Mouse (Mus musculus) 3134 (cell line): ENCODE measurements at regions not wholly inside any gene's neighbourhood (a gene's known extent, or its start where the extent isn't known, plus 50 kb on each side); places are given as distances from the start of the nearest gene placed in this dataset.

ENCODE experiments used
- DNase-seq: peaks from one replicate; pipeline ENCODE4 v3.0.0-alpha.2; 2011; ENCODE audit warnings: low spot score; ENCODE audit not compliant: insufficient read length; ENCODE audit errors: extremely low read depth

DNA sequence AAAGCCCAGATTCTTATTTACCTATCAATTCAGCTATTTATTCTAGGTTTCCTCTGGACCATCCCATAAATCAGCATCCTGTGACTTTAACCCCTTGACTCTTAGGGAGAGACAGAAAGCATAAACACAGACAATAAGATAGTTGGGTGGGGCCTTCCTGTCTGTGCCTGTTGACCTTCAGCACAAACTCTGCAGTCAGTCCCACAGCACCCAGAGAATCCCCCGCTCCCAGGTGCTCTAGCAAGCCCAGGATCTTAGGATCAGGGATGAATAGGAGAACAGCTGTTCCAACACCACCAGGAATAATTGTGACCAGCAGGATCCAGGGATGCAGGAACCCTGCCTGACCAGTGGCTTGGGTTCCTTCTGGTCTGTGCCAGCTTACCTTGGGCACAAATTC is 107.8 kb downstream of the Basp1 start:
- no peak for DNase-seq

DNA sequence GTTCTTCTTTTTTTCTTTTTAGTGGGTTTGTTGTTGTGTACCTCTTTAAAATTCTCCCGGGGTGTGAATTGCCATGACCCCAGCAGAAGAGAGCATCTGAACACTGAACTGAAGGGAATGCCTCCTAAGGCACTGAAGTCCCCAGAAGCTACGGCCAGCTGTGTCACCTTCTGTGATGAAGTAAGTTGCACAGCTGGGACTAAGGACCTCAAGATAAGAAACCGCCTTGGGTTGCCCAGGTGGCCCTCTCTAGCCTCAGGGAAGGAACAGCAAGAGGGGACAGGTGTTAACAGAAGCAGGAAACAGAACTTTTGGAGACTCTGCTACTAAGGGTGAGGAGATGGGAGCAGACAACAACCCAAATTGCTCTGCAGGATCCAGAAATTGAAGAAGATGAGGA is 110.2 kb downstream of the Basp1 start:
- no peak for DNase-seq

DNA sequence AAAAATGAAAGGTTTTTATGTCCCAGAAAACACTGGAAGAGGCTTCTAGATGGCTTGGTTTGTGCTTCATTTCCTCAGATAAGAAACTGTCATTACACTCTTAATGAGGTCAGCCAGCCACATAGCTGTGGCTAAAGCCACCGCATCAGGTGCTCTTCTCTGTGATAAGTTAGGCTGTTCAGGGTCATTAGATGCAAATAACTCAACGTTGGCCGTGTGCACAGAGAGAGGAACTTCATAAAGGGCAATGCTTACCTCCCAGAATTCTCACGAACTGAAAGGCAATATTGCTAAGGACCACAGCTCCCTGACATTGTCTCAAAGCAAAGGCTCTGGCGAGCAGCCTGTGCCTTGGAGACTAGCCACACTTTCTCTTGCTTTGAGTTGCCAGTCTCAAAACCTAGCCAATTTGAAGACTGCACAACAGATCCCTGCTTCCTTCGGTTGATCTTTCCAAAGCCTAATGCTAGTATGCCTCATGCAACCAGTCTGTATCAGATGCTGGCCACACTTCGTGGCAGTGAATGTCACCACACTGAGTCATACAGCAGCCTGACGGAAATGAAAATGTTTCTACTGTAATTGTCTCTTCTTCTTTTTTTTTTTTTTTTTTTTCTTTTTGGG is 110.8 kb downstream of the Basp1 start:
- DNase-seq: peak; percentile 53

DNA sequence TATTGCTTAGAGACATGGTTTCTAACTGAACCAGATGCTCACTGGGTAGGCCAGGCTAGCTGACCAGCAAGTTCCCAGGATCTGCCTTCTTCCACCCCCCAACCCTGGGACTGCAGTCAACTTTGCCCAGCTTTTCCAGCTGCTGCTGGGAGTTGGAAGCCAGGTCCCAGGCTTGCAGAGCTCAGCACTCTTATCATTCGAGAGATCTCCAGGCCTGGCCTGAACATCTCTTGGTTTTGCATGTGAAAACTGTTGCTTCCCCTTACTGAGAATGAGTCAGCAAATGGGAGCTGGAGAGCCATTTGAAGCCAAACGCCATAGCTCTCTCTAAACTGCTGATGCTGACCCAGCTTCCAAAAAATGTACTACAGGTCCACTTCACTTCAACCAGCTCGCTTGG is 111.8 kb downstream of the Basp1 start:
- peak; percentile 61 for DNase-seq

DNA sequence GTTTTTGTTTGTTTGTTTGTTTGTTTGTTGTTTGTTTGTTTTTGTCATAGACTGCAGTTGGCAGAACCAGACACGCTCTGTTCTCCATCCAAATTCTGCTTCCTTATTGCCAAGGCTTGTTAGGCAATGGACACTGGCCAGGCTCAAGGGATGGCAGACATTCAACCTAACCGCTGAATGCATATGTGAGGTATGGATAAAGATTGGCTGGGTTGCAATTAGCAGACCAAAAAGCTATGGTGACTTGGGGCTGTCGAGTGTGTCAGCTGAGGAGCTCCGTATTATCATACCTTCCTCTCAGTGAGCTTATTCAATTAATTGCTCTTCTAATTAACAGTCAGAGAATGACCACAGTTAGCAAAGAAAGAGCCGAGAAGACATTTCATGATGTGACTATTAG is 116.3 kb downstream of the Basp1 start:
- no peak for DNase-seq

DNA sequence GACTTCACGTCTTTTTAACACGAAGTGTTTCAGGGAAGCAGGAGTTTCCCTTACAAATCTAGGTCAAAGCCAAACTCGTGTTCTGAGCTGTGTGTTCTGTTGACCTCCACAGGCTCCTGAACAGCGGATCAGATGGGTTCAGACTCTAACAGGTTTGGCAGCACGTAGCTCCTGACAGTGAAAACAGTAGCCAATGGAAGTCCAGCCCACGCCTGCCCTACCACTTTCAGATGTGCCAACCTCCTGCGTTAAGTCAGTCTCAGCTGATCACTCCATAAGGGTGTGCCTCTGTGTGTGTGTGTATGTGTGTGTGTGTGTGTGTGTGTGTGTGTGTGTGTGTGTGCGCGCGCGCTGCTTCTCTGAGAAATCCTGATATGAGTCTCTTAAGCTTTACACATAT is 116.8 kb downstream of the Basp1 start:
- DNase-seq: no peak

DNA sequence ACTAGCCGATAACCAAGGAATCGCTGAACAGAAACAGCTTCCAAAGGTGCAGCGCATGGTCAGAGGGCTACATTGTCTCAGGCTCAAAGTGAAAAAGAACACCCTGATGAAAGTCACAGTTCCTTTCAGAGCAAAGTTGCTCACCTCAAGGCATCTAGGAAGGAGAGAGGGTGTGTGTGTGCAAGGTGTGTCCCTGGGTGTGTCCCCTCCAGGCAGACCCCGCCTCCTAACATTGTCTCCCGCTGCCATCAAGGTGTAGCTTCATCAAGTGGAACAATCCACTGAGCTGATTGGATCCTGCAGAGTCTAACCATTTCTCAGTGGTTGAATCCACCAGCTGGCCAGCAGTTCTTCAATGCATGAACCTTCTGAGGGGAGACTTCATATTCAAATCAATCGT is 117.8 kb downstream of the Basp1 start:
- no peak for DNase-seq

DNA sequence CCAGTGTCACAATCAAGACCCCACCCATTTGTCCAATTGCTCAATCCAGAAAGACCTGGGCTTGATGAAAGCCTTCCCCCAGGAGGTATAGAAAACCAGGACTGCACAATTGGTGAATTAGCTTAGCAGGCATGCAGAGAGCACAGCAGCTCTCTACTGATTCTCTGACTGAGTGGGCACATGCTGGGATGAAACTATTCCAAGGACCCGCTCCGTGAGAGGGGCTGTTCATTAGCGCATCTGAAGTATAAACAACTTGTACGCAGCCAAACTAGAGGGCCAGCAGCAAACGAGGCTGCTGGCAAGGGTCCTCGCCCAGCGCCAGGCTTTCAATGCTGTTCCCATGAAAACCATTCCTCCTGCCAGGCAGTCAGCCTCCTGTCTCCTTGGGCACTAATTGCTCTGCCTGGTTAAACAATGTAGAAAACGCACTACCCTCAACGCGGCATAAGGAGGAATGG is 122.3 kb downstream of the Basp1 start:
- DNase-seq: no peak

DNA sequence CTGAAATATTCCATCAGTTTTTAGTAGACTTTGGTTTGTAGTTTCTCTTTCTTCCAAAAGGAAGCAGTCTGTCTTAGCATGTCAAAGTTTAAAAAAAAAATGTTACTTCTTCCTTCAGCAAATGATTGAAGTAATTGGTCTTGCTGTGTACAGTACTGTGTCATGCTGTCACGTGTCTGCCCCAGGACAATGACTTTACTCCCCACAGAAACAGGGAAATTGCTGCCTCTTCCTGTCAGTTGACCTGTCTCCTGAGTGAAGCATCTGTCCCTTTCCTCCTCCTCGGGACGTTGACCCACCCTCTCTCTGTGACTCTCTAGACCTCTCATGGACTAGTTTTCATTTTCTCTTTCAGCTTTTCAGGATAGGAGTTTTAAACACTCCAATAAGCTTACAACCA is 125.7 kb downstream of the Basp1 start:
- no peak for DNase-seq

DNA sequence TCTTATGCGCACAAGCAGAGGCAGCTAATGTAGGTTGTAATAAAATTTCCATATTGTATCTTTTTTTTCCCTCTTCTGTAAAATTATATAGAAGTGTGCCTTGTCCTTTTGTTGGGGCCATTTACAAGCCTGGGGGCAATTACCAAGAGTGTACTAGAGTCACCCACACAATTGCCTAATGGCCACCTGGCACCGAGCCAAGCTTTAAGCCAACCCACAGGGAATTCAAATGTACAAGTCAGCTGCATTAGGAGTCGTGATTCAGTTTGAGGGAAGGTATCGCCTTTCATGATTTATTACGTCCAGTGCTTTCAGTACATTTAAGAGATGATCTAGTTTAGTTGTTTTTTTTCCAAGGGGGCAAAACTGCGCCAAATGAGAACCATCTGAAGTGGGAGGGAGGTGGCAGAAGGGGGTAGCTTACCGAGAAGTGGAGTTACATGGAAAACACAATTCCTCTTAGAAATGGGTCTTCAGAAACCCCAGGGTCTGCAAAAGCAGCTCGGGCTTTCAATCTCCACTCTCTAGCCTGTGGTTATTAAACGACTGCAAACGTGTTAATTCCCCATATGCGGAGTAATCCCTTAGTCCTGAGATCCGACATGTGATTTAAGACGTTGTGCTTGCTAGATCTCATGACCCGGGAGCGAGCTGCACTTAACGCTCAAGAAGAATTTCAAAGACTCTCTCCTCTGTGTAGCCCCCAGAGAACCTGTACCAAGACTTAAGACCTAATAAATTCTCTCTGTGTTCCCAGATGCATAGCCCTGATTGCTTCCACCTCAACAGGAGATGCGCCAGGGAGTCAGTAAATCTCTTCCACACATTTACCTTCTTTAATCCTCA is 129.0 kb downstream of the Basp1 start:
- DNase-seq: no peak

DNA sequence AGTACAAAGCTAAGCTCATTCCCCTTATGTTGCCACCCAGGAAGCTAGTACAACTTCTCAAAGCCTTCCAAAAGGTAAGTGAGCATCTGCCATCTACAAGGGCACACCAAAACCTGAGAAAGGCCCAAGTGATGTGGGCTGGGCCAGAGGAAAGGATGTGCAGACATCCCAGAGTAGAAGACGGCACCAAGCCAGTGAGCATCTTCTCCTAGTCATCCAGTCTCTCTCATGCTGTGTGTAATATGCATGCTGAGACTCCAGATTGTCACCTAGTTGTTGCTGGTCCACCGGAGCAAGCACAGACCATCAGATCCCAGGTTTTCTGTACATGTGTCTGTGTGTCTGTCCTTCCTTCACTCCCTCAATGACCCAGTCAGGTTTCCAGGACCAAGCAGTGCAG is 129.9 kb downstream of the Basp1 start:
- DNase-seq: no peak

DNA sequence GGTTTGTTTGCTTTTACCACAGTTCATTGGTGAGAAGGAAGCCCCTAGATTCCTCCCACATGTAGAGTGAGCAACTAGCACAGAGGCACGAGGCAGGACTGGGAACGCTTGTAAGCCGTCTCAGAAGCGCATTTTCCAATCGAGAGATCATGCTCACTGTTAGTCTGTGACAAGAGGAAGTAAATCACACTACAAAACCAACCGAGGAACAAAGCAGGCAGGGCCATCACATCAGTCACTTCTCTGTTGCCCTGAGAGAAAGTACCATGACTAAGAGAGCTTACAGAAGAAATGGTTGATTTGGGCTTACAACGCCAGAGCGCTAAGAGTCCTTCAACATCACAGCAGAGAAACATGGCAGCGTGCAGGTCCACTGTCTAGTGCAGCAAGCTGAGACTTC is 131.2 kb downstream of the Basp1 start:
- no peak for DNase-seq

DNA sequence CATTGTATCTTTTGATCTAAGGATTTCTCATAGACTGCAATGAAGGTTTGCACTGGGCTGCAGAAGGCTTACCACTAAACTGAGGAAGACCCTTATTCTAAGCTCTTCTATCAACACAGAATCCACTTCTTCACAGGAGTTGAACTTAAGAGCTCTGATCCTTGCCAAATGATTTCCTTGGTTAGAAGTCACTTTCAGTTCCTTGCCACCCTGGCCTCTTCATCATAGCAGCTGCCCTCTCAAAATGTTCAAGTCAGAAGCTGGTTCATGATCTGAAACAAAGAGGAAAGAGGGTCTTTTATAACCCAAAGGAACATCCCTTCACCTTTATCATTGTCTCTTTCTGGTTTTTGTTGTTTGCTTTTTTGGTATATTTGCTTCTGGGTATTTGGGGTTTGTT is 131.6 kb downstream of the Basp1 start:
- DNase-seq: no peak

DNA sequence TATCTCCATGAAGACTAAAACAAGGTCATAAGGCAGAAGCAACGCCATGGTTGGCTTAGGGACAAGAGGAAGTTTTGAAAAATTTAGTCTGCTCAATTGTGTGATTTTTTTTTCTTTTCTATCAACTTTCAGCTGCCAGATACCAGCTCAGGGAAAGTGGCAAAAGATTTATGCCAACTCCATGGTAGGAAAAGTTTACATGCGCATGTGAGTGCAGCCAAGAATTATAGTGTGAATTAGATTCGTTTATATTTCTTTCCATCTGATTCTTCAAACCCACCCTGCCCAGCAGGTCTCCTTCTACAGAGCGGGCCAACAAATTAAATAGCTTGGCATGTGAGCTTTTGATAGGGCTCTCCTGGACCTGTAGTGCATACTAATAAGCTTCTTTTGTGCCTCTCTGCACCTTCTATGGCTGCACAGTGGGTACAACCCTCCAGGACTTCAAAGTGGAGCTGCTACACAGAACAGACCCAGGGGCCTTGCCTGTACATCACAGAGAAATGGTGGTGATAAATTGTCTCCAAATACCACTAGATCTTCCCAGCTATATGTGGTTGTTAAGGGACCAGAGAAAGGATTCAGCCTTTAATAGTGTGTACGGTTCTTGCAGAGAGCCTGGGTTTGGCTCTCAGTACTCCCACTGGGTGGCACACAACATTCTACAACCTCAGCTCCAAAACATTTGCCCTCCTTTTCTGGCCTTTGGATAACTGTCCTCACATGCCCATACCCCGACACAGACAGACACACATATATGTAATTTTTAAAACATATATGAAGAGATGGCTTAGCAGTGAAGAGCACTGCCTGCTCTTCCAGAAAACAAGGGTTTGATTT is 135.0 kb downstream of the Basp1 start:
- DNase-seq: no peak

DNA sequence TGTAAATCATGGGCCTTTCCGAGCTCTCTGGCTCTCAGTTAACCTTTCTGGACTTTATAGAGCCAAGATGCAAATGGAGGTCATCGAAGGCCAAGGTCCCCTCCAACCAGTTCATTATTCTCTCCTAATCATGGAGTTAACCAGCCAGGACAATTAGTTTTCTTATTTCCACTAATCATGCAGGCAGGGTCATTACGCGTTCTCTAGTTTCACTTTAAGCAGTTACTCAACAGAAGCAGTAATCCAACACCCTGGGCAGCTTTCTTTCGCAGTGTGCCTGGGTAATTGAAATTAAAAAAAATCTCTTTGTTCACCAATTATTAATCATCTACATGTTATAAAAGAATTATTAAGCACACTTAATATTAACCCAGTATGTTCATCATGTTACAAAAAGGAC is 137.3 kb downstream of the Basp1 start:
- DNase-seq: no peak

DNA sequence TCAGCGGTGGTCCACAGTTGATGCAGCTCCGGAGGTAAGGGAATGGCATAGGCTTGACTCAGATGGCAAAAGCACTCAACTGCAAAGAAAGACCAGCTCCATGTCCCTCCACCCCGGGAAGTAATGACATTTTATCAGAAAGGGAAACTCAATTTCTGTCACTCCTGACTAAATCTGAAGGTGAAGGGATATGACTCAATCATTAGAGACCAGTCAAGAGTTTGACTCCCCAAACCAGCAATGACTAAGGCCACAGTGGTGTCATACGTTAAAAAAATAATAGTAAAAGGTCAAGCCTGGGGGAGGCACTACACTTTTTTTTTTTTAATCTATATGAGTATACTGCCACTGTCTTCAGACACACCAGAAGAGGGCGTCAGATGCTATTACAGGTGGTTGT is 141.7 kb downstream of the Basp1 start:
- DNase-seq: no peak

DNA sequence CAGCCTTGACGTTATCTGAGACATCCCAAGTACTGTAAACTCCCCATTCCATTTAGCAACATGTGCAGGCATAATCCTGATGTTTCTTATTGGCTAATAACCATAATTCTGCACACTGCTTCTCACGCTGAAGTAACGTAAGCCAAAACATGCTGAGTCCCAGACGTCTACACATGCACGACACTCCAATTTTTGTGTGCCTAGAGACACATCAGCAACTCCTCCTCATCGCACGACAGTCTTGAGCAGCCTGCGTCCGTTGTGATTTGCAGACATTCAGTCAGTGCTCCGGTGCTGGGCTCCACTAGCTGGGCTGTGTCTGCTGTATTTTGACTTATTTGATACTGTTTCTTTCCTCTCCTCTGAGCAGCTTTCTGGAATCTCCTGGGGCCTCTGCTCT is 143.2 kb downstream of the Basp1 start:
- DNase-seq: no peak

DNA sequence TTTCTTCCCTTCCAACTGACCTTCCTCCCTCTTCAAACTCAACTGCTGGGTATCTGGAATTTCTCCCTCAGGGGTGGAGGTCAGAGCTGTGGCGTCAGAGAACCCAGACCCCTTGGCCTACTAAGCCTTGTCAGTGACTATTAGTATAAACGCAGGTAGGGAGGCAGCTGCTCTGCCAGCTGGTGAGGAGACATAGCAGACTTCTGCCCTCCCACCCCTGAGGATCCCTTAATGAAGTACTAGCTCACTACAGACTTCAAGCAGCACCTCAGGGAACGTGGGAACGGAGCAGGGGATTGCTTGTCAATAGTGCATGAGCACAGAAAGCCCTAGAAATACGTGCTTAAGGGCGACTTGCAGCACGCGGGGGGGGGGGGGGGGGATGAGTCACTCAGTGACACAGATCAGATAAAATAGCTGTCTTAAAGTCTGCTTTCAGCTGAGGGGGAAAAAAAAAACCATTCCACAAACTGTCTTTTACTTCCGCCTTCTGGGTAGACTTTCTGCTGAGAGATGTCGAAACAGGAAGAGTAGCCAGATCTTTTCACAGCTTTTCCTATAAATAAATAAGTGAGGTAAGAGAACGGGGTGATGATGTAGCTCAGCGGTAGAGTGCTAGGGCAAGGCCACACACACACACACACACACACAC is 144.1 kb downstream of the Basp1 start:
- DNase-seq: peak; percentile 70

DNA sequence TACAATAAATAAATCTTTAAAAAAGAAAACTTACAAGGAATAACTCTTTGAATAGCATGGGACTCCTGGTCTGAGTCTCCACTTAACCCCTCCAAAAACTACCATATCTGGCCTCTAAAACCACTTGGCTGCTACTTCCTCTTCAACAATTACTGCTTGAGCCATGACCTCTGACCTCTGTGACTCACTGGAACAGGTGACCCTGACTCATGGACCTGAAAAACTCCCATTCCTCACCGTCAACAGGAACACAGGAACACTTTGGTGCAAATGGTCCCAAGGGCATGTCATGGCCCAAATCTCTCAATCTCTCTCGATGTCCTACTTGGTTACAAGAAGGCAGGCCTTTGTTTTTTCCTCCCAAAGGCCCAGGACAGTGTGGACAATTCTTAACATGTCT is 145.1 kb downstream of the Basp1 start:
- peak; percentile 29 for DNase-seq

DNA sequence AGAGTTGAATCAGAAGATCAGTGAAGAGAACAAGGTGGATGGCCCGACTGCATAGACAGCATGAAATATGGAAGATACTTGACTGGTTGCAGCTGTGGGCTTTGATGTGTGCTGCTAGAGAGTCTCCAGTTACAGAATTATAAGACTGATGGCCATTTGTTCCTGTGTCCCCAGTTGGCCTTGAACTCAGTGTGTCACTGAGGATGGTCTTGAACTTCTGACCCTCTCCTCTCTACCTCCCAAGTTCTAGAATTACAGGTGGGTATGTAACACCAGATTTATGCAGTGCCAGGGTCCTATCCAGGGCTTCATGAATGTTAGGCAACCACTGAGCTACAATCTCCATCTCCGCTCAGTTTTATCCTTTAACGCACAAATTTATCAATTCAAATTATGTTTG is 146.1 kb downstream of the Basp1 start:
- DNase-seq: no peak
